Mouse (Mus musculus): ENCODE measurements around the gene Ccdc34. TPM values are rescaled to one million over a fixed set of nuclear protein-coding genes. Genes with fewer than 3 reads are reported as not detected.

The Ccdc34 gene
- total and polyA plus RNA-seq, 3 experiments: 17.2 to 44.6 (median 22.4) TPM

DNA sequence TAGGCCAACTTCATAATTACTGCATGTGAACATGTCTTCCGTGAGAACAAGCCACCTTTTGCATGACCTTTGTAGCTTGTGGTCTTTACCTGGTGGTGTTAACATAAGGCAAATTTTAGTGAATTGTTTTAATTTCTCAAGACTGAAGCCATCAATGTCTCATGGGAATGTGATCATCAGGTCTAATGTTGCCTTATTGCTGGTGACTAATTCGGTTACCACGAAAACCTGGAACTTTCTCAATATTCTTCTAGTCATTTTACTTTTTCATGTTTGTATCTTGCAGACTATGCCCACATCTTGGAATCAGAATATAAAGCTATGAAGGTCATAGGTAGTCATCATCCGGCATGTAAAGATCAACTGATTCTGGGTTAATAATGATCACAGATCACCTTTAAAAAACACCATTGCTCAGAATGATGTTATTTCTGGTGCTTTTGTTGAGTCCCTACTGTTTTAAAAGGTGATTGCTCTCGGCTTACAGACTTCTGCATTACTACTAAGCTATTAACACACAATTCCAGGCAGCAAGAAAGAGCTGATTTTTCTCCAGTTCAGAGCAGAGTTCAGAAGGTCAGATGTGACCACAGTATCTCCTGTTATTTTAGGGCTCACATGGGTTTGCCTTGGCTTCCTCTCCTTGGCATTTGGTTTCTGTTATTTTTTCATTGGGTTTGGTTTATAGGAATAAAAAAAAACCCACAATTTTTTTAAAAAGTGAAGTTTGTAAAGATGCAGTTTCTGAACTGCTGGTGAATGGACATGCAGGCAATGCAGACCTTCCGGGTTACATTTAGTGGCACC is 57.2 kb downstream of the Ccdc34 start:
- TF ChIP-seq TCF12 (IDR thresholded peaks at IDR 0.05; ENCODE audit: low read depth, low read length) (no peak), E2F4 (IDR thresholded peaks at IDR 0.05; ENCODE audit: insufficient replicate concordance, low read depth, low read length) (no peak), CTCF (conservative IDR thresholded peaks at IDR 0.05 in 1 of 2, IDR thresholded peaks at IDR 0.05 in 1 of 2; ENCODE audit: low read depth in 2 of 2, low read length in 2 of 2) (no peak), MAX (IDR thresholded peaks at IDR 0.05; ENCODE audit: low read length) (no peak), USF2 (conservative IDR thresholded peaks at IDR 0.05; ENCODE audit: low read depth, low read length) (no peak), PAX5 (IDR thresholded peaks at IDR 0.05; ENCODE audit: low read length) (no peak), KAT2A (IDR thresholded peaks at IDR 0.05; ENCODE audit: insufficient replicate concordance, low read length) (no peak), MEF2A (IDR thresholded peaks at IDR 0.05; ENCODE audit: borderline replicate concordance, low read depth, low read length) (no peak), JUN (IDR thresholded peaks at IDR 0.05; ENCODE audit: insufficient read depth, low read depth, low read length) (no peak), ZNF384 (IDR thresholded peaks at IDR 0.05; ENCODE audit: low read depth, low read length) (no peak), BHLHE40 (IDR thresholded peaks at IDR 0.05; ENCODE audit: low read depth, low read length) (no peak), ETS1 (conservative IDR thresholded peaks at IDR 0.05; ENCODE audit: low read depth, low read length) (no peak), HCFC1 (IDR thresholded peaks at IDR 0.05; ENCODE audit: low read depth, low read length) (no peak), POLR2A (IDR thresholded peaks at IDR 0.05; ENCODE audit: low read depth, low read length) (no peak), RAD21 (IDR thresholded peaks at IDR 0.05; ENCODE audit: low read depth, low read length) (no peak), CHD1 (IDR thresholded peaks at IDR 0.05; ENCODE audit: low read depth, low read length) (no peak)
- Histone ChIP-seq H3K4me3 (replicated peaks in 1 of 3; ENCODE audit: low read depth in 2 of 3, low read length in 2 of 3, poor library complexity in 1 of 3) (no peak overlapping the region), H3K4me2 (ENCODE audit: insufficient read depth, low read depth, poor library complexity, severe bottlenecking) (no peak overlapping the region), H3K9ac (ENCODE audit: insufficient read depth, low read depth) (no peak overlapping the region), H3K79me2 (replicated peaks; ENCODE audit: control insufficient read depth, extremely low read depth, insufficient read depth, poor library complexity, severe bottlenecking) (no peaks in the 10 kb centered on the region), H3K27me3 (replicated peaks) (no peaks in the 10 kb centered on the region), H3K4me1 (ENCODE audit: control insufficient read depth in 1 of 2, insufficient read depth in 2 of 2) (peaks cover 2 to 7% of the 10 kb centered on the region in 2 experiments; a peak in 3 of 4 replicates), H3K36me3 (replicated peaks in 1 of 2; ENCODE audit: control insufficient read depth in 1 of 2, insufficient read depth in 1 of 2, low read length in 1 of 2) (no peaks in the 10 kb centered on the region), H3K27ac (ENCODE audit: insufficient read depth, low read depth) (no peak overlapping the region), H3K9me3 (replicated peaks; ENCODE audit: low read length) (no peaks in the 10 kb centered on the region)
- DNase-seq (ENCODE audit: extremely low read depth): no peak
- dilution Hi-C loops (cut with MboI; ENCODE audit: extremely low pct_ligation_motif_present, extremely low pct_unique_long_range_greater_than_20kb, low sequenced_read_pairs) (no loop called here), in situ Hi-C loops (cut with MboI; ENCODE audit: low pct_ligation_motif_present, low pct_unique_long_range_greater_than_20kb, low sequenced_read_pairs) (loop anchor here (25.0 kb wide), 2 partner anchors 137 to 163 kb away; partner anchors contain the start of gene Lgr4)

DNA sequence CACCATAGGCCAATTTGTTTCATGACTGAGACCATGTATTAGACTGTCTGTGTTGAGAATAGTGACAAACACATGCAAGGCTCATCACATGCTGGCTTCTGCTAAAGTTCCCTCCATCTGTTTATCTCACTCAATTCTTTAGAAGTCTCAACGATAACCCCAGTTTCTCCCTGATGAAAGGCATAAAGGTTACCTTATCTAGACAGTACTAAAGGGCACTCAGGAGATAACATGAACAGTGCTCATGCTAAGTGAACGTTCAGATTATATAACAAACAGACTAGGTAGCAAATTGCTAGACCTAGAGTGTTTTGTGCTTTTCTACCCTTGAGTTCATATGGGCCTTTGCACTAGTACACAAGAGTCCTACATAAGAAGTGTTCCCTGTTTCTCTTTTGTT is 59.6 kb downstream of the Ccdc34 start:
- Histone ChIP-seq H3K4me2 (ENCODE audit: insufficient read depth, low read depth, poor library complexity, severe bottlenecking) (no peak overlapping the region), H3K9me3 (replicated peaks; ENCODE audit: low read length) (no peaks in the 10 kb centered on the region)
- in situ Hi-C loops (cut with MboI; ENCODE audit: low pct_ligation_motif_present, low pct_unique_long_range_greater_than_20kb, low sequenced_read_pairs): no loop called here

More for the DNA sequence above, 59.6 kb downstream of the Ccdc34 start:
- Histone ChIP-seq H3K9ac (ENCODE audit: insufficient read depth, low read depth) (no peak overlapping the region), H3K27me3 (replicated peaks) (no peaks in the 10 kb centered on the region), H3K27ac (ENCODE audit: insufficient read depth, low read depth) (no peak overlapping the region), H3K36me3 (replicated peaks in 1 of 2; ENCODE audit: control insufficient read depth in 1 of 2, insufficient read depth in 1 of 2, low read length in 1 of 2) (no peaks in the 10 kb centered on the region), H3K79me2 (replicated peaks; ENCODE audit: control insufficient read depth, extremely low read depth, insufficient read depth, poor library complexity, severe bottlenecking) (no peaks in the 10 kb centered on the region), H3K4me1 (ENCODE audit: control insufficient read depth in 1 of 2, insufficient read depth in 2 of 2) (peaks cover 6 to 8% of the 10 kb centered on the region in 2 experiments), H3K4me3 (replicated peaks in 1 of 3; ENCODE audit: low read depth in 2 of 3, low read length in 2 of 3, poor library complexity in 1 of 3) (no peak overlapping the region)
- TF ChIP-seq ZNF384 (IDR thresholded peaks at IDR 0.05; ENCODE audit: low read depth, low read length) (no peak), IRF4 (IDR thresholded peaks at IDR 0.05; ENCODE audit: low read depth, low read length) (no peak), SIN3A (IDR thresholded peaks at IDR 0.05; ENCODE audit: low read length) (no peak), USF1 (IDR thresholded peaks at IDR 0.05; ENCODE audit: low read depth, low read length) (no peak), TBP (conservative IDR thresholded peaks at IDR 0.05; ENCODE audit: low read depth, low read length) (no peak)
- dilution Hi-C loops (cut with MboI; ENCODE audit: extremely low pct_ligation_motif_present, extremely low pct_unique_long_range_greater_than_20kb, low sequenced_read_pairs): no loop called here
- no peak for DNase-seq (ENCODE audit: extremely low read depth)
